Mouse (Mus musculus) activated CD4-positive, CD25-positive, alpha-beta regulatory T cell, adult 9 weeks (primary cell): Measurements from ENCODE around the gene Racgap1. TPM values are rescaled to one million over a fixed set of nuclear protein-coding genes. Genes with fewer than 3 reads are reported as not detected.

Source experiments
- polyA plus RNA-seq: library from polyadenylated mRNA; unstranded; fragments of 100-300 nt; shearing (Covaris generic); gene quantifications from one replicate; pipeline ENCODE4 v1.2.1, GENCODE M21; 2017

Racgap1 gene
- 32.0 TPM for polyA plus RNA-seq

DNA sequence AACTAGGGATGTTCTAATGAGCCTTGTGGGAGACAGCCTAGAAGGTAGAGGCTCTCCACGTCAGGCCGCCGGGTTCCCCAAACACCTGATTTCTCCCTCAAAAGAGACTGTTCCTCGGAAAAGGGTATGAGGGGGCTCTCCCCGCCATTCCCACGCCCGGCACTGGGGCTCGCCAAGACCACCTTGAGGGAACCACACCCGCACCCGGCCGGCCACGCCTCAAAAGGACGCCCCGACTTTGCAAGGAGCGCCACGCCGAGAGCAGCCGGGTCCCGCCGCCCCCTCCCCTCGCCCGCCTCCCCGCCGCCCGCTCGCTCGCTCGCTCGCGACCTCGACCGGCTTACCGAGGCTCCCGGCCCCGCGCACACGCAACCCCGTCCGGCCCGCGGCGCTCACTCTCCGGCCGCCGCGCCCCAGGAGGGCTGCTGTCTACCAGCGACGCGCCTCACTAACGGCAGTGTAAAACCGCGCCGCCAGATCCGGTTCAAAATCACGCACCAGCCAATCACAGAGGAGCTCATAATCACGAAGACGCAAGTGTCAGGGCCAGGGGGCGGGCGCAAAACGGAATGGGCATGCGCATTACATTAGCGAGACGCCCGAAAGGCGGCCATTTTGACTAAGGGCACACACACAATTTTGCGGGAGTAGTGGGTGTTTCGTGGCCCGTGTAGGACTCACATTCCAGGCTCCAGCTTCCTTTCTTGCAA is at the start of gene Racgap1:
Gene Racgap1, minus strand, starts transcription at position 494 of the 710 bp plus-strand sequence.

DNA sequence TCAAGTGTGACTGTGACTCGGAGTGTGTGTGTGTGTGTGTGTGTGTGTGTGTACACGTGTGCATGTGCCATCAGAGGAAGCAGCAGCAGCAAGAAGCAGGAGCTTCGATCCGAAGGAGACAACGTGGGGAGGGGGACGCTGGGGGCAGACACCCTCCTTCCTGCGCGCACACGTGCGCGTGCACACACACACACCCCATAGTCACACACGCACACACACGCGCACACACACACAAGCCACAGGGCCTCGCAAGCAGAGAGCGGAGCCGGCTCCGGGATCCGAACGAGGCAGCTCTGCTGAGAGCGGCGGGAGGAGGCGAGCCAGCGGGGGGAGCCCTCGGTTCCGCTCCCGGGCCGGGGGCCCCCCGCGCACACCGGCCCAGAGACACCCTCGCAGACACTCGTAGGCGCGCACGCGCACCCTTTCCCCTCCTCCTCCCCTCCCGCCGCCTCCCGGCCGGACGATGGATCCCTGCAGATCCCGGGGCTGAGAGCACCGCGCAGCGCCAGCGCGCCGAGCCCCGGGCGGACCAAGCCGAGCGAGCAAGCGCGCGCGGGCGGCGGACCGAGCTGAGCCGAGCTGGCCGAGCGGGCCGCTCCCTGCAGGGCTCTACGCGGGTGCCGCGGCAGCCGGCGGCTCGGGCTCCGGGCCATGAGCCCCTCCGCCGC is 18.8 kb upstream of the Racgap1 start, which contains the start of gene Asic1:
Gene Asic1, plus strand, starts transcription at position 215 of the 668 bp plus-strand sequence.

GRCm38 (mm10) chr15:99600986-99601822 is 50.3 kb downstream of the Racgap1 start, which contains the start of gene Aqp6:
Aqp6 (plus strand) TSS chr15:99601400.

DNA sequence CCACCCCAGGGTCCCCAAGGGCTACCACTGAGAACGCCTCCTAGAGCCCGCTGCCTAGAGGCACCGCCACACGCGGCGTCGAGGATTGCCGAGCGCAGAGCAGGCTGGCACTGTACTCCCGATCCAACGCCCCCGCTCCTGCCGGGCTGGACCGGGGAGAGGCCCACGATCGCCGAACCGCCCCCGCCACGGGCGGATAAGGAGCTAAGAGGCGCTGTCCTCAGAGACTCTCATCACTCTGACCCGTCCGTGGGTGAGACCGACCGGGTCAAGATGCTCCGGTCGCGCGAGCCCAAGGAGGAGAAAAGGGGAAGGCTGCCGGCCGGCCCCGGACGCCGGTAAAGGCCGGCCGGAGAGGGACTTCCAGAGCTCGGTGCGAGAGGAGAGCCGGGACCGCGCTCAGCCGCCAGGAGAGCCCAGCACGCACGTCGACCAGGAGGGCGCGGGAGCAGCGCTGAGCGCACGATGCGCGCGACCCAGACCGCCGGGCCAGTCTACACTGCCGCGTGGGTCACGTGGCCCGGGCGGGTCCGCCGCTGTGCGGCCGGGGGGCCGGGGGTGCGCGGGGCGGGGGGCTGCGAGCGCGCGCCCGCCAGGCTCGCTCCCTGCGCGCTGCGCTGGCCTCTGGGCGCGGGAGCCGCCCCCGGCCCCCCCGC is 60.9 kb downstream of the Racgap1 start, which contains the start of gene Aqp5:
Gene Aqp5, plus strand, starts transcription at position 354 of the 656 bp plus-strand sequence.

GRCm38 (mm10) chr15:99578802-99579485 is 72.5 kb downstream of the Racgap1 start, which contains the start of gene Aqp2:
Aqp2 (plus strand) TSS chr15:99579055.

Other genes starting within 250 kb of the Racgap1 start
- 17.4 TPM for gene Nckap5l, start 193.9 kb downstream of the Racgap1 start, polyA plus RNA-seq
- 26.9 TPM for gene Bcdin3d, start 176.9 kb downstream of the Racgap1 start, polyA plus RNA-seq
- gene Faim2, start 123.5 kb downstream of the Racgap1 start, polyA plus RNA-seq: not detected
- gene Aqp2, start 72.6 kb downstream of the Racgap1 start, polyA plus RNA-seq: not detected
- not detected for gene Aqp5, start 60.9 kb downstream of the Racgap1 start, polyA plus RNA-seq
- not detected for gene Aqp6, start 50.3 kb downstream of the Racgap1 start, polyA plus RNA-seq
- gene Asic1, start 18.7 kb upstream of the Racgap1 start, polyA plus RNA-seq: 0.40 TPM
- 12.3 TPM for gene Smarcd1, start 50.5 kb upstream of the Racgap1 start, polyA plus RNA-seq
- not detected for gene Gm17349, start 53.8 kb upstream of the Racgap1 start, polyA plus RNA-seq
- gene Gpd1, start 65.9 kb upstream of the Racgap1 start, polyA plus RNA-seq: not detected
- gene Cox14, start 74.0 kb upstream of the Racgap1 start, polyA plus RNA-seq: 176 TPM
- 81.5 TPM for gene Cers5, start 121.2 kb upstream of the Racgap1 start, polyA plus RNA-seq
- 4.7 TPM for gene Lima1, start 223.8 kb upstream of the Racgap1 start, polyA plus RNA-seq